Mouse (Mus musculus) heart, embryonic 14.5 days (tissue): Measurements from ENCODE around the gene H2-T24. TPM values are rescaled to one million over a fixed set of nuclear protein-coding genes. Genes with fewer than 3 reads are reported as not detected.
"Not testable (repeated sequence)": the region's sequence is repeated elsewhere in the genome, so short reads cannot be mapped to it uniquely, and the experiment has no call there.

Experiments used
- ATAC-seq: fragments of 200-750 bp; cut with Nextera tagmentation; 2 replicates; pipeline ENCODE4 v1.8.0; 2017; ENCODE audit warnings: low read depth, moderate TSS enrichment; ENCODE audit not compliant: insufficient number of reproducible peaks, insufficient read depth, low FRiP score
- H3K27ac ChIP-seq, 2 experiments: fragments of 200-500 bp in 1 of 2; fragments of 300-500 bp in 1 of 2; sonication (generic) in 1 of 2; replicated peaks in 1 of 2; 2 replicates each; pipeline ENCODE4 v1.5.1; 2012 to 2014; ENCODE audit warnings: low read depth in 2 of 2, low read length in 2 of 2, control low read depth in 1 of 2, mild to moderate bottlenecking in 1 of 2, mixed read lengths in 1 of 2; ENCODE audit not compliant: control insufficient read depth in 1 of 2, insufficient read depth in 1 of 2
- H3K27me3 ChIP-seq: fragments of 300-500 bp; sonication (generic); 2 replicates; pipeline ENCODE4 v1.6.1; 2014; ENCODE audit warnings: mild to moderate bottlenecking, low read length, control low read depth; ENCODE audit not compliant: control insufficient read depth, insufficient read depth
- H3K36me3 ChIP-seq: fragments of 300-500 bp; sonication (generic); 2 replicates; pipeline ENCODE4 v1.6.1; 2014; ENCODE audit warnings: mild to moderate bottlenecking, control low read depth, low read length, mixed read lengths; ENCODE audit not compliant: control insufficient read depth, insufficient read depth
- H3K4me1 ChIP-seq, 2 experiments: fragments of 200-500 bp in 1 of 2; fragments of 300-500 bp in 1 of 2; sonication (generic) in 1 of 2; 2 replicates each; pipeline ENCODE4 v1.6.1; 2012 to 2014; ENCODE audit warnings: low read length in 2 of 2, control low read depth in 1 of 2, mixed read lengths in 1 of 2; ENCODE audit not compliant: control insufficient read depth in 2 of 2, insufficient read depth in 2 of 2
- H3K4me2 ChIP-seq: fragments of 300-500 bp; sonication (generic); 2 replicates; pipeline ENCODE4 v1.6.1; 2014; ENCODE audit warnings: mild to moderate bottlenecking, low read length
- H3K4me3 ChIP-seq, 2 experiments: fragments of 200-500 bp in 1 of 2; fragments of 300-500 bp in 1 of 2; sonication (generic) in 1 of 2; 2 replicates each; pipeline ENCODE4 v1.5.1; 2012 to 2014; ENCODE audit warnings: low read length in 2 of 2, mild to moderate bottlenecking in 2 of 2, control low read depth in 1 of 2, low read depth in 1 of 2, moderate library complexity in 1 of 2; ENCODE audit not compliant: control insufficient read depth in 1 of 2, insufficient read depth in 1 of 2
- H3K9ac ChIP-seq: fragments of 300-500 bp; sonication (generic); 2 replicates; pipeline ENCODE4 v1.6.1; 2014; ENCODE audit warnings: mild to moderate bottlenecking, low read length
- H3K9me3 ChIP-seq: fragments of 300-500 bp; sonication (generic); 2 replicates; pipeline ENCODE4 v1.6.1; 2016; ENCODE audit warnings: low read length, control low read depth; ENCODE audit not compliant: control insufficient read depth
- WGBS: fragments of 180-500 bp; shearing (Covaris S2); extraction: QIAGEN DNeasy Blood & Tissue Kit; methylation state at CpG from one replicate; pipeline ENCODE4 v1.1.7; 2014; 5-methylcytosine and 5-hydroxymethylcytosine counted together
- polyA plus RNA-seq: library from polyadenylated mRNA; unstranded; fragments of >200 nt; fragmentation: Nextera tagmentation; extraction: Ambion mirVana; gene quantifications from 2 replicates; pipeline ENCODE4 v1.2.1, GENCODE M21; 2014

H2-T24 gene
- polyA plus RNA-seq = 2.6 and 2.7 TPM in 2 replicates

DNA sequence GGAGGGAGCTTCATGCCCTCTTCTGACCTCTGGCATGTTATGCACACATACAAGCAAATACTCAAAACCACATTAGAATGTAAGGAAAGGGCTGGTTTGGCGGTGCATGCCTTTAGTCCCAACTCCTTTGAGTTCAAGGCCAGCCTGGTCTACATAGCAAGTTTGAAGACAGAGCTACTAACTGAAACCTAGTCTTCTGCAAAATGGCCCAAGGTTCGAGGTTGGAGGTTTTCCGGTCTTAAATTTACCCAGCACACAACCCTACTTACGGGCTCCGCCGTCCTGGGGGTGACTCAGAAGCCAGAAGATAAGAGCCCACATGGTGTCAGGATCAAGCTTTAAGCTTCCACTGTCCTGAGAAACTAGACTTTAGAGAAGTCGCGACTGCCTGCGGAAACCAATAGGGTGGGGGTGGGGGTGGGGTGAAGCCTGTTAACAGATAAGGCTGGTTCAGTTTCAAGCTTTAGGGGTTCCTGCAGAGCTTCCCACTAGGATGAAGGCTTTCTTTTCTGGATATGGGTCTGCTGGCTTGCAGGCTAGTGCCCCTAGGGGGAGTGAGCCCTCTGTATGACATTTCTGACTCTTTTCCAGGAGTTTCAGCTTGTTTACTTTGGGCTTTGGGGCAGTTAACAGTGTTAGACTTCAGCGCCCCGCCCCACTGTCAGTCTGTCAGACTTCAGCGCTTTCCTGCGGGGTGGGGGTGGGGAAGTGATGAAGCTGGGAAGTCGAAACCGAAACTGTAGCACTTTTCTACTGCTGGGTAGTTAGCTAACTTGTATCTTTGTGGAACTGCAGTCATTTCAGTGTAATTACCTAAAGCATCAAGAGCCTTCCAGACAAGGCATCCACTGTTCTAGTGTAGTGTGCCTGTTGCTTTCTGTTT lies at the start of gene H2-T24:
Gene H2-T24, minus strand, starts transcription at position 370 of the 883 bp plus-strand sequence.
- Histone ChIP-seq H3K4me3 (peak within 1 kb of the TSS; percentile 8 to 16; a peak in 2 of 4 replicates), H3K36me3 (no peaks in the 10 kb centered on the region), H3K4me2 (peak within 1 kb of the TSS; percentile 29), H3K27me3 (no peaks in the 10 kb centered on the region), H3K9me3 (no peaks in the 10 kb centered on the region; the same call in 1 of the 2 replicates), H3K27ac (peak within 1 kb of the TSS; percentile 33 to 39; a peak in 3 of 4 replicates), H3K4me1 (peaks cover 0 to 6% of the 10 kb centered on the region in 2 experiments; a peak in 2 of 4 replicates), H3K9ac (no peak within 1 kb of the TSS)
- ATAC-seq = no peak
- WGBS = 26% methylated on average over 15 of the region's 15 CpGs

DNA sequence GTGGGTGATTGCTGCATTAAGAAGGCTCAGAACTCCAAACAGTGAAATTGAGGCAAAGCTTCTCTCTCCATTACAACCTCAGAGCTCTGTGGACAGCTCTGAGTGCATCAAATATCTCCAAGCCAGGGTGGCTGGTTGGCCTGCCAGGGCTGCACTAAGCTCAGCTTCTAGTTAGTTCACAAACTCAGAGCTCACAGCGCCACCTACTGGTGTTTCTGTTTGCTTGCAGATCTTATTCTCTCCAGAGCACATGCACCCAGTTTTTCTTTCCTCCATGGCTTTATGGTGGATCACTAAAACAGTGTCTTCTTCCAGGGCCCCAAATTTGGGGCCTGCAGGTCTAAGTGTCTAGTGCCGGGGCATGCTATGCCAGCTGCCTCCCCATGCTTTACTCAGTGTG lies 40.5 kb upstream of the H2-T24 start:
- 20% methylated on average over 2 of the region's 2 CpGs for WGBS
- H3K36me3 ChIP-seq = no peaks in the 10 kb centered on the region
- no peak overlapping the region for H3K4me3 ChIP-seq
- H3K4me1 ChIP-seq = no peaks in the 10 kb centered on the region
- ATAC-seq = no peak
- H3K9me3 ChIP-seq = no peaks in the 10 kb centered on the region
- no peak overlapping the region for H3K4me2 ChIP-seq
- H3K9ac ChIP-seq = no peak overlapping the region
- H3K27ac ChIP-seq = no peak overlapping the region
- no peaks in the 10 kb centered on the region for H3K27me3 ChIP-seq

DNA sequence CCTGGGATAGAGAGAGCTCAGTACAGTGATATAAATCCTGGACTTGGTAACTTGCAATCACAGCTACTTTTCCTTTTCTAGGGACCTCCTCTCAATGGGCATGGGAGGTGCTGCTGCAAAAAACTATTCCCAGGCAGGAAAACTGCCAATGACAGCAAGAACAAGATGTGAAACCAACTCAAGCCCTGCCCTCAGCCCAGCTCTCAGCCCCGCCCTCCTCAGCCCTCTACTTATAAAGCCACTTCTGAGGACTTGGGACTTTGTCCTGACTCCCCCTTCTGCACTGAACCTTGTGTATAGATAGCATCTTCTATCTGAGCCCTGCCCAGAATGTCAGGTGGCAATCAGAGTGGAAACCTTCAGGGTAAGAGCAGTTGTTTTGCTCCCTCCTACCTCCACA lies 38.0 kb upstream of the H2-T24 start, which contains the start of gene Gm11127:
Gene Gm11127, minus strand, starts transcription at position 10 of the 400 bp plus-strand sequence.
- not testable (repeated sequence) for H3K4me3 ChIP-seq, H3K36me3 ChIP-seq, H3K27ac ChIP-seq, H3K4me2 ChIP-seq, H3K4me1 ChIP-seq, H3K9me3 ChIP-seq, H3K9ac ChIP-seq, ATAC-seq, H3K27me3 ChIP-seq
- WGBS = 67% methylated on average over 1 of the region's 1 CpGs

DNA sequence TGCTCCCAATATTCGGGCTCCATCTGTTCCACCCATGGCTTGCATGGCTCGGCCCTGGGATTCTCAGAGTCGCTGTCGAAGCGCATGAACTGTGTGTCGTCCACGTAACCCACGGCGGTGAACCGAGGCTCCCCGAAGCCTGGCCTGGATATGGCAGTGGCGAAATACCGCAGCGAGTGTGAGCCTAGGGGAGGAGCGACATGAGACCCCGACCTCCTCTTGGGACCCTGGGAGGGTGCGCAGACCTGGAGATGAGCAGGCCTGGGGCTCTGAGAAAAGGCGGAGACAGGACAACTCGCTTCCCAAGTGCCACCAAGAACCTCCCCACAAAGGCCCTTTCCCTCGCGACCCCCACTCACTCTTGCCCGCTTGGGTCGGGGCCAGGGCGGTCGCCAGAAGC lies 37.6 kb upstream of the H2-T24 start:
- not testable (repeated sequence) for H3K4me2 ChIP-seq, H3K36me3 ChIP-seq, ATAC-seq, H3K9me3 ChIP-seq, H3K4me3 ChIP-seq, H3K9ac ChIP-seq, H3K27me3 ChIP-seq, H3K27ac ChIP-seq, H3K4me1 ChIP-seq
- 86% methylated on average over 23 of the region's 25 CpGs for WGBS

DNA sequence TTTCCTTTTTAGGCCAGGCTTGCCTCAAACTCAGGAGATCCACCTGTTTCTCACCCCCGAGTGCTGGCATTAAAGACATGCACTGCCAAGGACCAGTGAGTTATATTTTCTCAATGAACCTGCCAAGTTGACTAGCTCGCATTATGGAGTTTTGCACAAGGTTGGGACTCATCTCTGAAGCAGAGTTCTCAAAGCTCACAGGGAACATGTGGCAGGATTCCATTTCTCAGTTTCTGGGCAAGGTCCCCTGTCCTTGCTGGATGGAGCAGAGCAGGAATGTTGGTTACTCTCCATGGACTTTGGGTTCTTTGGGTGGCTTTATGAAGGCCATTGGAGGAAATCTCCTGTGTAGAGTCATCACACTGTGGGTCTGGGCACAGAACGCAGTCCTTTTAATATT lies 22.9 kb upstream of the H2-T24 start:
- 82% methylated on average over 3 of the region's 3 CpGs for WGBS
- peak overlapping the region; percentile 41 to 58 for H3K4me3 ChIP-seq
- H3K9ac ChIP-seq = peak overlapping the region; percentile 68; the same call in 1 of the 2 replicates
- H3K36me3 ChIP-seq = no peaks in the 10 kb centered on the region
- peaks cover 0 to 5% of the 10 kb centered on the region in 2 experiments; a peak in 1 of 4 replicates for H3K4me1 ChIP-seq
- no peaks in the 10 kb centered on the region for H3K27me3 ChIP-seq
- H3K9me3 ChIP-seq = no peaks in the 10 kb centered on the region
- H3K4me2 ChIP-seq = peak overlapping the region; percentile 74
- no peak overlapping the region; a peak in 1 of 4 replicates for H3K27ac ChIP-seq
- no peak for ATAC-seq

DNA sequence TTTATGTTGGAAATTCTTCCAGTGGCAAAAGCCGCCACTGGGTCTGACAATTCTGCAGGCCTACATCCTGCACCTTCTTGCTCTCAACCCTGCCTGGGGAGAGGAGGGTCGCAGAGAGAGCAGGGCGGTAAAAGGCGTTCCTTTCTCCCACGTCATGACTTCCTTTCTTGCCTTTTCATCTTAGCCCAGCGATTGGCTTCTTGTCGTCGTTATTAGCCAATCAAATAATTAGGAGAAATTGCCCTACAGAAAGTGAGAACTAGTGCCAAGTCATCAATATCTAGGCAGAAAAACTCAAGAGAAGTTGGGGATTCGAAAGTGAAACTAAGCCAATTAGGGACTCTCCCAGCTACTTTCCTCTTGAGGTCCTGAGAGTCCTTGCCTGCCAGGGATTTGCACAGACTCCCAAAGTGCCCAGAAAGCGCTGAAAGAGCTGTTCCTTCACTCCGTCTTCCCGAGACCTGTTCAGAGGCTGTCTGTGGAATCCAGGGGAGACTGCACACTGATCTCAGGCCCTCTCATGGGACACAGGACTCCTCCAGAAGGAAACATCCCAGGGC lies 22.3 kb upstream of the H2-T24 start, which contains the start of the genes H2-T22 and Gm6034:
Gene H2-T22, minus strand, starts transcription at position 138 of the 560 bp plus-strand sequence.
Gene Gm6034, plus strand, starts transcription at position 352 of the 560 bp plus-strand sequence.
- not testable (repeated sequence) for H3K36me3 ChIP-seq, H3K9me3 ChIP-seq, H3K4me1 ChIP-seq, H3K27me3 ChIP-seq
- WGBS = under 1% methylated on average over 12 of the region's 12 CpGs
- H3K4me2 ChIP-seq = peak within 1 kb of the TSS; percentile 74
- peak; percentile 83 for ATAC-seq
- peak within 1 kb of the TSS; percentile 41 to 58 for H3K4me3 ChIP-seq
- H3K9ac ChIP-seq = peak within 1 kb of the TSS; percentile 68
- peak within 1 kb of the TSS in 1 of 2 experiments; percentile 30; a peak in 2 of 4 replicates for H3K27ac ChIP-seq

DNA sequence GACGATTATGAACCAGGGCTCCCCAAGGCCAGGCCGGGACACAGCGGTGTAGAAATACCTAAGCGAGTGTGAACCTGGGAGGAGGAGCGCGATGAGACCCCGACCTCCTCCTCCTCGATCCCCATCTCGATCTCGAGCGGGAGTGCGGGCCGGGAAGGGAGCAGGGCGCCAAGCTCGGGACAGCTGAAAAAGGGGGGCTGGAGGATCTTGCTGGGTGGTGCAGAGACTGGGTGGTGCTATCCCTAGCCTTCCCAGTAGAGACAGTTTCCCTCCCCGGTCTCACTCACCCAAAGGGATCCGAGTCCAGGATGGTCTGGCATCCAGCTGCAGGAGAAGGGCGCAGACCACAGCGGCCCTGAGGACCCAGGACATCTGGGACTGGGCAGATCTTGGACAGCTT lies 21.7 kb upstream of the H2-T24 start:
- Histone ChIP-seq H3K4me2 (peak overlapping the region; percentile 74), H3K4me3 (peak overlapping the region; percentile 41 to 58), H3K9ac (peak overlapping the region; percentile 68)
- H3K36me3 ChIP-seq, H3K27ac ChIP-seq, H3K4me1 ChIP-seq, H3K27me3 ChIP-seq, H3K9me3 ChIP-seq: not testable (repeated sequence)
- peak; percentile 58 for ATAC-seq
- 0% methylated on average over 19 of the region's 19 CpGs for WGBS
